Mouse (Mus musculus) forebrain, embryonic 12.5 days (tissue): ENCODE data around the gene Dusp10. TPM values are rescaled to one million over a fixed set of nuclear protein-coding genes. Genes with fewer than 3 reads are reported as not detected.

Experiments
- ATAC-seq: fragments of 200-750 bp; cut with Nextera tagmentation; 2 replicates; pipeline ENCODE4 v1.8.0; 2017; ENCODE audit warnings: moderate TSS enrichment; ENCODE audit not compliant: low FRiP score
- H3K27ac ChIP-seq: fragments of 300-500 bp; sonication (generic); 2 replicates; pipeline ENCODE4 v1.5.1; 2016; ENCODE audit warnings: mild to moderate bottlenecking
- H3K27me3 ChIP-seq: fragments of 300-500 bp; sonication (generic); 2 replicates; pipeline ENCODE4 v1.6.1; 2016; ENCODE audit warnings: mild to moderate bottlenecking
- H3K36me3 ChIP-seq: fragments of 300-500 bp; sonication (generic); replicated peaks from 2 replicates; pipeline ENCODE4 v1.6.1; 2016; ENCODE audit warnings: mild to moderate bottlenecking
- H3K4me1 ChIP-seq: fragments of 300-500 bp; sonication (generic); 2 replicates; pipeline ENCODE4 v1.6.1; 2016
- H3K4me2 ChIP-seq: fragments of 300-500 bp; sonication (generic); 2 replicates; pipeline ENCODE4 v1.6.1; 2016; ENCODE audit warnings: mild to moderate bottlenecking, moderate library complexity
- H3K4me3 ChIP-seq: fragments of 300-500 bp; sonication (generic); replicated peaks from 2 replicates; pipeline ENCODE4 v1.5.1; 2016; ENCODE audit warnings: mild to moderate bottlenecking
- H3K9ac ChIP-seq: fragments of 300-500 bp; sonication (generic); 2 replicates; pipeline ENCODE4 v1.6.1; 2016; ENCODE audit warnings: mild to moderate bottlenecking
- H3K9me3 ChIP-seq: fragments of 300-500 bp; sonication (generic); 2 replicates; pipeline ENCODE4 v1.6.1; 2016
- WGBS: fragments of 180-500 bp; shearing (Covaris S2); methylation state at CpG from one replicate; pipeline ENCODE4 v1.1.7; 2016; 5-methylcytosine and 5-hydroxymethylcytosine counted together
- polyA plus RNA-seq: library from polyadenylated mRNA; unstranded; fragments of >200 nt; fragmentation: Nextera tagmentation; extraction: Ambion mirVana; gene quantifications from 2 replicates; pipeline ENCODE4 v1.2.1, GENCODE M21; 2016

Dusp10 gene
- polyA plus RNA-seq, 1 experiment from 2014 or later, result 10.2 TPM

GRCm38 (mm10) chr1:184034011-184034557 lies 21.0 kb downstream of the Dusp10 start, which contains the start of gene 1700056E22Rik:
1700056E22Rik (minus strand) TSS chr1:184034301.
- H3K27ac ChIP-seq, result peak within 1 kb of the TSS; percentile 97
- peak within 1 kb of the TSS; percentile 85 for H3K9ac ChIP-seq
- H3K4me3 ChIP-seq, result peak within 1 kb of the TSS; percentile 69
- H3K4me1 ChIP-seq, result peaks cover 44% of the 10 kb centered on the region
- no peaks in the 10 kb centered on the region for H3K9me3 ChIP-seq
- peak; percentile 99 for ATAC-seq
- H3K27me3 ChIP-seq, result no peaks in the 10 kb centered on the region
- under 1% methylated on average over 38 of the region's 38 CpGs for WGBS
- H3K36me3 ChIP-seq, result peaks cover 19% of the 10 kb centered on the region
- H3K4me2 ChIP-seq, result peak within 1 kb of the TSS; percentile 85

GRCm38 (mm10) chr1:184034741-184035181 lies 21.7 kb downstream of the Dusp10 start:
- H3K9me3 ChIP-seq, result no peaks in the 10 kb centered on the region
- 0% methylated on average over 12 of the region's 12 CpGs for WGBS
- H3K4me3 ChIP-seq, result peak overlapping the region; percentile 69
- peaks cover 22% of the 10 kb centered on the region for H3K36me3 ChIP-seq
- H3K27ac ChIP-seq, result peak overlapping the region; percentile 97
- no peaks in the 10 kb centered on the region for H3K27me3 ChIP-seq
- no peak for ATAC-seq
- peak overlapping the region; percentile 85 for H3K4me2 ChIP-seq
- H3K4me1 ChIP-seq, result peaks cover 50% of the 10 kb centered on the region
- H3K9ac ChIP-seq, result peak overlapping the region; percentile 65

GRCm38 (mm10) chr1:184035346-184035903 lies 22.3 kb downstream of the Dusp10 start:
- H3K9ac ChIP-seq, result peak overlapping the region; percentile 65
- WGBS, result 3% methylated on average over 12 of the region's 12 CpGs
- no peaks in the 10 kb centered on the region for H3K27me3 ChIP-seq
- H3K9me3 ChIP-seq, result no peaks in the 10 kb centered on the region
- peak overlapping the region; percentile 85 for H3K4me2 ChIP-seq
- no peak overlapping the region for H3K27ac ChIP-seq
- no peak for ATAC-seq
- peaks cover 57% of the 10 kb centered on the region for H3K4me1 ChIP-seq
- H3K4me3 ChIP-seq, result peak overlapping the region; percentile 69
- H3K36me3 ChIP-seq, result peaks cover 22% of the 10 kb centered on the region

GRCm38 (mm10) chr1:184037802-184038201 lies 24.7 kb downstream of the Dusp10 start:
- 89% methylated on average over 4 of the region's 4 CpGs for WGBS
- no peak overlapping the region for H3K4me3 ChIP-seq
- no peaks in the 10 kb centered on the region for H3K9me3 ChIP-seq
- peaks cover 22% of the 10 kb centered on the region for H3K36me3 ChIP-seq
- no peak for ATAC-seq
- no peak overlapping the region for H3K9ac ChIP-seq
- no peak overlapping the region for H3K27ac ChIP-seq
- H3K4me1 ChIP-seq, result peaks cover 64% of the 10 kb centered on the region
- no peaks in the 10 kb centered on the region for H3K27me3 ChIP-seq
- peak overlapping the region; percentile 1; the same call in 1 of the 2 replicates for H3K4me2 ChIP-seq

- H3K9me3 ChIP-seq, result no peaks in the 10 kb centered on the region
- WGBS, result 93% methylated on average over 10 of the region's 10 CpGs
These were observed 26.2 kb downstream of the Dusp10 start for GRCm38 (mm10) chr1:184039301-184039700.

DNA sequence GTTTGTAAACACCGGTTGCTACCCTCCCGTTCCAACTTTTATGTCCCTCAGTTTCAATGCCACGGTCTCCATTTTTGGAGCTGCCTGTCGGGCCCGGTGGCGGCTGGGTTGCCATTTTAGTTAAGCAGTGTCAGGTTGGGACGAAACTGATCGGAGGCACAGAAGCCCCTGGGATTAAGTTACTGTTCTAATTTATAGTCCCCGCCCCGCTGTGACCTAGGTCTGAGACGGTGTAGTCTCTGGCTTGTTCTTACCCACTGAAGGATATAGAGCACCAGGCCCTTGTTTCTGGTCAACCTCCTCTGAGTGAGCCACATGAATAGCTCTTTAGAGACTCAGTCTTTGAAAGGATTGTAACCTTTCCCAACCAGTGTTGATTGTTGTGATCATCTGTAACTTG lies 27.1 kb downstream of the Dusp10 start:
- Histone ChIP-seq H3K27ac (no peak overlapping the region), H3K9me3 (no peaks in the 10 kb centered on the region), H3K9ac (no peak overlapping the region), H3K4me1 (peaks cover 59% of the 10 kb centered on the region), H3K36me3 (peaks cover 22% of the 10 kb centered on the region), H3K4me3 (no peak overlapping the region), H3K4me2 (0 out of 2 replicates have a peak overlapping the region, but pooled peaks have one; percentile 9), H3K27me3 (no peaks in the 10 kb centered on the region)
- ATAC-seq, result no peak
- 85% methylated on average over 11 of the region's 11 CpGs for WGBS

More at GRCm38 (mm10) chr1:184039301-184039700, 26.2 kb downstream of the Dusp10 start:
- H3K27me3 ChIP-seq, result no peaks in the 10 kb centered on the region
- no peak for ATAC-seq
- no peak overlapping the region for H3K4me3 ChIP-seq
- H3K4me2 ChIP-seq, result no peak overlapping the region
- no peak overlapping the region for H3K9ac ChIP-seq
- H3K36me3 ChIP-seq, result peaks cover 22% of the 10 kb centered on the region
- H3K4me1 ChIP-seq, result peaks cover 59% of the 10 kb centered on the region
- H3K27ac ChIP-seq, result no peak overlapping the region

DNA sequence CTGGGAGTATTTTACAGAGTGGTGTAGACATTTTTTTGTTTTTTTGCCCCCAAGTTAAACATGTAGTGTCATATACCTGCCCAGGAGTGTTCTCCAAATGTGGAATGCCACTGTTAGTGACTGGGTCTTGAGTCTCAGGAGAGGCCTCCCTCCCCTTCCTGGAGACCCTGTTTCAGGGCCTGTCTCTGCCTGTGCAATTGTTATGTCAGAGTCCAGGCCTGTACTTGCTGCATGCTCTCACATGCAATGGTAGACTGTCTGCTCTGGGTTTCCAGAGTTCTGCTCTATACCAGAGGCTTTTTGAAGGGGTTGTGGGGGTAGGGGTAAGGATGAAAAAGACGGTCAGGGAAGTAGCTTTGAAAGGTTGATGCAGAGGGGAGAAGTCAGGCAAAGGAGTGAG lies 27.8 kb downstream of the Dusp10 start:
- 72% methylated on average over 1 of the region's 1 CpGs for WGBS
- peak overlapping the region; percentile 9; the same call in 1 of the 2 replicates for H3K4me2 ChIP-seq
- ATAC-seq, result no peak
- peaks cover 22% of the 10 kb centered on the region for H3K36me3 ChIP-seq
- no peak overlapping the region for H3K27ac ChIP-seq
- no peak overlapping the region for H3K9ac ChIP-seq
- peaks cover 52% of the 10 kb centered on the region for H3K4me1 ChIP-seq
- H3K27me3 ChIP-seq, result no peaks in the 10 kb centered on the region
- no peak overlapping the region for H3K4me3 ChIP-seq
- H3K9me3 ChIP-seq, result no peaks in the 10 kb centered on the region

- no peak overlapping the region for H3K4me3 ChIP-seq
- WGBS, result 72% methylated on average over 9 of the region's 9 CpGs
- H3K9ac ChIP-seq, result 0 out of 2 replicates have a peak overlapping the region, but pooled peaks have one; percentile 7
- 0 out of 2 replicates have a peak, but pooled peaks have one; percentile 24 for ATAC-seq
- H3K4me1 ChIP-seq, result peaks cover 41% of the 10 kb centered on the region
- H3K36me3 ChIP-seq, result peaks cover 20% of the 10 kb centered on the region
- no peak overlapping the region for H3K27ac ChIP-seq
- no peak overlapping the region for H3K4me2 ChIP-seq
- H3K27me3 ChIP-seq, result no peaks in the 10 kb centered on the region
- H3K9me3 ChIP-seq, result no peaks in the 10 kb centered on the region
These were observed 28.9 kb downstream of the Dusp10 start for GRCm38 (mm10) chr1:184041778-184042573.

GRCm38 (mm10) chr1:184042745-184043144 lies 29.6 kb downstream of the Dusp10 start:
- Histone ChIP-seq H3K27ac (no peak overlapping the region), H3K4me1 (peaks cover 38% of the 10 kb centered on the region), H3K27me3 (no peaks in the 10 kb centered on the region), H3K9me3 (no peaks in the 10 kb centered on the region), H3K4me2 (no peak overlapping the region), H3K36me3 (peaks cover 12% of the 10 kb centered on the region), H3K9ac (no peak overlapping the region), H3K4me3 (no peak overlapping the region)
- no peak for ATAC-seq
- 72% methylated on average over 9 of the region's 9 CpGs for WGBS

DNA sequence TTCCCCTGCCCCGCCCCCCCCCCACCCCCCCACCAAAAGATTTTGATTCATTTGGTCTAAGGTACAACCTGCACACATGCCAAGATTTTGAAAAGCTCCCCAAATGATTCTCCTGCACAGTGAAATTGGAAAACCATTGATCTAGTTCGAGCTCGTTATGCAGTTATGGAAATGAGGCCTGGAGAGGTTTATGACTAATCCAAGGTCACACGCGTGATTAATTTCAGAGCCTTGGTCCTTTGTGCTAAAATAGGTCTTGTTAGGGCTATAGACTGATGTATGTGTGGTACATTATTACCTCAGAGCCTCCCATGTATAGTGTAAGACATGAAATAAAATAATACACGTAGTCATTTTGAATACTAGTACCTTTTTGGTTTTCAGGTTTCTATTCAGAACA lies 30.3 kb downstream of the Dusp10 start:
- Histone ChIP-seq H3K4me3 (no peak overlapping the region), H3K9ac (no peak overlapping the region), H3K27me3 (no peaks in the 10 kb centered on the region), H3K36me3 (peaks cover 5% of the 10 kb centered on the region; the same call in 1 of the 2 replicates), H3K4me2 (no peak overlapping the region), H3K27ac (no peak overlapping the region), H3K4me1 (peaks cover 33% of the 10 kb centered on the region), H3K9me3 (no peaks in the 10 kb centered on the region)
- 68% methylated on average over 6 of the region's 6 CpGs for WGBS
- ATAC-seq, result no peak

GRCm38 (mm10) chr1:184046070-184046677 lies 33.1 kb downstream of the Dusp10 start:
- no peak overlapping the region for H3K4me2 ChIP-seq
- no peak overlapping the region for H3K27ac ChIP-seq
- H3K27me3 ChIP-seq, result no peaks in the 10 kb centered on the region
- no peak overlapping the region for H3K4me3 ChIP-seq
- no peak for ATAC-seq
- no peak overlapping the region for H3K9ac ChIP-seq
- 70% methylated on average over 6 of the region's 6 CpGs for WGBS
- no peaks in the 10 kb centered on the region for H3K9me3 ChIP-seq
- H3K4me1 ChIP-seq, result peaks cover 13% of the 10 kb centered on the region
- H3K36me3 ChIP-seq, result 0 out of 2 replicates have a peak, but pooled peaks cover 6% of the 10 kb centered on the region

DNA sequence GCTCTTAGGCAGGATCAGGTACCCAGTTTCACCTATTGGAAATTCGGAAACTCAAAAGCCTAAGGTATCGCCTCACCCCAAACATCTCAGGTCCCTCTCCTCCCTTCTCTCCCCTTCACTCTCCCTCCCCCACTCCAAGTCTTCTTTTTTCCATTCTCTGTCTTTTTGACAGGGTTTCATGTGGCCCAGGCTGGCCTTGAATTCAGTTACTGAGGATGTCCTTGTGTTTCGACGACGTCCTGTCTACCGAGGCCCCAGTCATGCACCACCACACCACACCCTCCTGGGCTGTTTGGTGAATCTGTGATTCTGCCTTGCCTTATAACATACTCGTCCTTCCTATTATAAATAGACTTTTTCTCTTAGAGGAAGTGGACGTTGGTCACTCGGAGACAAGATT lies 34.7 kb downstream of the Dusp10 start:
- H3K4me1 ChIP-seq, result peaks cover 6% of the 10 kb centered on the region
- H3K9me3 ChIP-seq, result no peaks in the 10 kb centered on the region
- H3K36me3 ChIP-seq, result 0 out of 2 replicates have a peak, but pooled peaks cover 6% of the 10 kb centered on the region
- H3K9ac ChIP-seq, result no peak overlapping the region
- no peak overlapping the region for H3K4me2 ChIP-seq
- no peak for ATAC-seq
- H3K27me3 ChIP-seq, result no peaks in the 10 kb centered on the region
- WGBS, result 89% methylated on average over 9 of the region's 9 CpGs
- H3K27ac ChIP-seq, result no peak overlapping the region
- H3K4me3 ChIP-seq, result no peak overlapping the region
